Mouse (Mus musculus): ENCODE results near the gene Shoc2.

- TF ChIP-seq UBTF (IDR thresholded peaks at IDR 0.05; ENCODE audit: low read depth, low read length) (no peak), MEF2A (IDR thresholded peaks at IDR 0.05; ENCODE audit: borderline replicate concordance, low read depth, low read length) (no peak), MYC (IDR thresholded peaks at IDR 0.05; ENCODE audit: low read depth, low read length) (no peak), ETS1 (conservative IDR thresholded peaks at IDR 0.05; ENCODE audit: low read depth, low read length) (no peak), POLR2A (IDR thresholded peaks at IDR 0.05; ENCODE audit: low read depth, low read length) (no peak), USF2 (conservative IDR thresholded peaks at IDR 0.05; ENCODE audit: low read depth, low read length) (no peak)
Observed at GRCm38 (mm10) chr19:53942342-53942741, 1.8 kb upstream of the Shoc2 start.

Measured in CH12.LX (cell line).